Mouse (Mus musculus): ENCODE measurements at regions not wholly inside any gene's neighbourhood (a gene's known extent, or its start where the extent isn't known, plus 50 kb on each side); places are given as distances from the start of the nearest gene placed in this dataset.

GRCm38 (mm10) chr2:171805376-171805775 is 237.9 kb downstream of the Cbln4 start:
- DNase-seq (ENCODE audit: low read depth, low spot score), result no peak

DNA sequence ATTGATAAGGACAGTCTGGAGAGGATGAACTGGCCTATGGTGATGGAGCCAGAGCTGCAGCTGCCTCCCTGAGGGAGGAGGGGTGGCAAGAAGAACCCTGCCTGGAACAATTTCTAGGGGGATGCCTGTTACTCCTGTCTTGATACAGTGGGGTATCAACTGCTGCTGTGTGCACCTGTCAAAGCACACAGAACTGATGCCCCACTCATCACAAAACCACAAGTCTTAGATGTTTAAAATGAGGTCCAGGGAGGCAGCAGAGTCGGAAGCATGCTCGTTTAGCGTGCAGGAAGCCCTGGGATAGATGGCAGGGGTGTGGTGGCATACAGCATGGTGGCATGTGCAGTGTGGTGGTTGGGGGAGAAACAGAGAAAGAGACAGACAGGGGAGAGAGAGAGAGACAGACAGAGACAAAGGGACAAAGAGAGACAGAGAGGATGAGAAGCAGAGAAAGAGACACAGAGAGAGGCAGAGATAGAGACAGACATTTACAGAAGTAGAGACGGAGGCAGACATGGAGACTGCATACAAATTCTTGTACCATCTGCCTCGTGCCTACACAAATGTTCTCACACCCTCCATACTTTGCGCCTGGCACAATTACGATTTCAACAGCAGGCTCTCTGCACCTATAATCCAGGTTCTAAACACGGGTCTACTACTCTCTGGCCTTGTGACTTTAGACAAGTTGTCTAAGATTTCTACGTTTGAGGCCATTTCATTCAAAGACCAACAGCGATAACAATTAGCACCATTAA is 242.6 kb downstream of the Cbln4 start:
- DNase-seq (ENCODE audit: low read depth, low spot score), result no peak

DNA sequence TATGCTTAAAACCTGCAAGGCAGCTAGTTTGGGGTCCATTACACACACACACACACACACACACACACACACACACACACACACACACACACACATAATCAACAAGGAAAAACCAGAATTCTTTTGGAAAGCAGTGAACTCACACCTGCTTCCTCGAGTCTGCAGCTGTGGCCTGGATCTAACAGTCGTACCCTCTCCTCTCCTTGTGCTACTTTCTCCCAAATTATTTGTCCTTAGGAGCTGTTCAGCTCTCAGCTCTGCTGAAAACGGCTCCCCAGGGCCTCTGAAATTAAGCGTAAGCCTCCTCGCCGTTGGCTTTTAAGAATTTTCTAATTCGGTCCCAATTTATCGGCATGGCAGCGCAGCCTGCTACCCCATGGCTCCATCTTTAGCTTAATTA is 243.9 kb downstream of the Cbln4 start:
- no peak for DNase-seq (ENCODE audit: low read depth, low spot score)

DNA sequence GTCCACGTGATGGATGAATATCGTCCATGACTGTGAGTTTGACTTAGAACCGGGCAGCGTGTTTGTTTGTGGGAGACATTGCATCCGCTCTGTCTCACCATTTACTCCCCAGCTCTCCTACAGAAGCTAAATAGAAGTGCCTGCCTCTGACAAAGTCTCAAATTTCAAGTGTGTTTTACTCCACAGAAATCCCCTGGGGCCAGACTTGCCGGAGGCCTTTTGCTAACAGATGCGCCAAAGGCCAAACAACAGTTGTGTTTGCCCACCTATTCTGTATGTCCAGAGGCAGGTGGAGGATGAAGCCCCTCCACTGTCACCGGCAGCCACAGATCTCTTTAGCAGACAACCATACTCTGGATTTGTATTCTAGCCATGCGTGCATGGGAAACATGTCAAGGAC is 252.6 kb downstream of the Cbln4 start:
- DNase-seq (ENCODE audit: low read depth, low spot score), result no peak

- DNase-seq (ENCODE audit: low read depth, low spot score), result peak; percentile 1
Measured at GRCm38 (mm10) chr2:171766193-171766930, 276.9 kb downstream of the Cbln4 start.

- no peak for DNase-seq (ENCODE audit: low read depth, low spot score)
Measured at GRCm38 (mm10) chr2:171765071-171765470, 278.2 kb downstream of the Cbln4 start.

- DNase-seq (ENCODE audit: low read depth, low spot score), result no peak
Measured at GRCm38 (mm10) chr2:171753502-171753901, 289.8 kb downstream of the Cbln4 start.

DNA sequence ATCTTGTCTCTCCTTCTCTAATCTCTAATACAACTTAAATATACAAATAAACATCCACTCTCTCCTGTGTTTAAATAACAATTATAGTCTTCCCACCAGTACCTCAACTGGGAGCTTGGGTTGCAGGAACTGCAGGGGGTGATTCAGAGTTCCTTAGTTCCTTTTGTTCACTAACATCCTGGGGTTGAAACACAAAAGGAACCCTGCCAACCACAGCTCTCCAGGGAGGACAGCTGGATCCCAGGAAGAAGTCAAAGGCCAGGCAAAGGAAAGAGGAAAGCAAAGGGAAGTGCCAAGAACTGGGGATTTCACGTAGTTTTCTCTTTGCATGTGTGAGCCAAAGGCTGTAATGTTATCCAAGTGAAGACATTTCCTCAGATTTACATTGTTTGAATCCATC is 296.1 kb downstream of the Cbln4 start:
- peak; percentile 46 for DNase-seq (ENCODE audit: low read depth, low spot score)

GRCm38 (mm10) chr2:171743111-171743510 is 300.2 kb downstream of the Cbln4 start:
- DNase-seq (ENCODE audit: low read depth, low spot score), result no peak

GRCm38 (mm10) chr2:171742706-171743105 is 300.6 kb downstream of the Cbln4 start:
- DNase-seq (ENCODE audit: low read depth, low spot score), result no peak

DNA sequence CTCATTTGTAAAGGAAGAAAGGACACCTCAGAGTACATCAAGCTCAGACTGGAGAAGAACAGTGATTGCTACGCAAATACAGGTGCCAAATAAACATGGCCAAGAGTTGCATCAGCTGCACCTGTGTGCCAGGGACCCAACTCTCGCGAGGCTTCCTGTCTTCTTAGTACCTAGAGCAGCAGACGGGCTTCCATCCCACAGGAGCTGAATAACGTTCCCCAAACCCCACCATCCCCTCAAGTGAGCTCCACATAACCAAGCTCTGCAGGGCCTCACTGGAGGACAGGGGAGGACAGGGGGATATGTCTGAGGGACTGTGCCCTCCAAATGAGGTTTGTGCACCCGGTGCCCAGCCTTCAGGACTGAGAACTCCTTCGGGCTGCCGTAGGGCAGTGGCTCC is 305.5 kb downstream of the Cbln4 start:
- no peak for DNase-seq (ENCODE audit: low read depth, low spot score)

- DNase-seq (ENCODE audit: low read depth, low spot score), result no peak
Measured at GRCm38 (mm10) chr2:171735061-171735490, 308.2 kb downstream of the Cbln4 start.

DNA sequence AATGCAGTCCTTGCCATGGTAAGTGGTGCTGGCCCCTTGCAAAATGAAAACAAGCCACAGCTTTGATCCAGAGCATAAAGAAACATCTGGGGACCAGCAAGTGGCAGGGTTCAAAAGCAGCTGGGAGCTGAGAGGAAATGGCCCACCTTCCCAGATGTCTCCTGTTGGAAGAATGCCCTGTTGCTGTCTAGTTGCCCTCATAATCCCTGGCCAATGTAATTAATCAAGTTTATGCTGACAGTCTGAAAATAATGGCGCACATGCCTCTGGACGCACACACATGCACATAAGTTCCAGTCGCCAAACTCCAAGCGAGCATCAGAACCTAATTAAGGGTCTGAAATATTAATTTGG is 308.7 kb downstream of the Cbln4 start:
- DNase-seq (ENCODE audit: low read depth, low spot score), result no peak

GRCm38 (mm10) chr2:171733965-171734633 is 309.2 kb downstream of the Cbln4 start:
- DNase-seq (ENCODE audit: low read depth, low spot score), result no peak

DNA sequence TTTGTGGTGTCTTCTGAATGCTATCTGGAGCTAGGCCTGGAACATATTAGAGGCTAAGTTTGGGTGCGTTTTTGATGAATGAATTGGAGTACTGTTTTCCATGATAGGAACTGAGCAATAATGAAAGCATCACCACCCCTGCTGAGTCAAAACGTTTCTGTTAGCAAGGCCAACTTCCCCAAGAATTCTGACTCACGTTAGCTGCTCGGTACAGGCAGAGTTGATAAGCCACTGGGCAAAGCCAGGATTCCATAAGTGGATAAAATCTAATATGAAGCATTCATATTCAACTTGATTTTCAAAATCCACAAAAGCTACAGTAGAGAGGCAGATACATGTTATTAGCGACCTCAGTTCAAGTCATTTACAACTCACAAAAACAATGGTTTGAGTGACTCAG is 324.0 kb downstream of the Cbln4 start:
- no peak for DNase-seq (ENCODE audit: low read depth, low spot score)

GRCm38 (mm10) chr2:171718855-171719254 is 324.4 kb downstream of the Cbln4 start:
- no peak for DNase-seq (ENCODE audit: low read depth, low spot score)

DNA sequence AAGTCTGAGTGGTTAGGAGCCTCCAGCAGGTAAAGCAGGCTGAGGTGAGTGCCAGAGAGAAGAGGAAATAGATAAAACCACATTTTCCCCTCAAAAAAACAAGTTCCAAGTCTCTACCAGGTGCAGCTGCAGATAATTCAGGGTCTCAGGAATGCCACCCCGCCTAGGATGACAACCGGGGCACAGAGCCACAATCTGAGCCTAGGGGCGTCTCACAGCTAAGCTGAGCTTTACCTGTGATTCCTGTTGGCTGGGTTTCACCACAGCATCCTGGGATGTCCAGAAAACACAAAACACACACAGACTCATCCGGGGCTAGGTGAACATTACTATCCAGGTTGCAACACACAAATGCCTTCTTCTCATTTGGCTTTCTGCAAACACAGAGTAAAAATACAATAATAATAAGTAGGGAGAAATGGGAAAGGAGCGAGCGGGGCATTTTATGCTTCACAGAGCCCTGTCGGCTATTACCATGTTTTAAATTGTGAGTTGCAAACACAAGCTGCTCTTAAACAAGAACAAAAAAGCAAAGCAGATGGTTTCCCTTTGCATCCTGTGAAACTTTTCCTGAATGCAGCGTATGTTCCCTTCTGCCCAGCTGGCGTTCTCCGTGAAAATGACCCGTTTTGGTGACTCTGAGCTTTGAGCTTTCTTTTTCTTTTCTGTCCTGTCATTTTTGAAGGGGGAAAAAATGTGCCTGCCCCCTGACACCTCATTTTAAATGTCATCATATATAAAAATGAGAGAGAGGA is 330.3 kb downstream of the Cbln4 start:
- DNase-seq (ENCODE audit: low read depth, low spot score), result no peak

- DNase-seq (ENCODE audit: low read depth, low spot score), result no peak
Measured at GRCm38 (mm10) chr2:171693526-171693925, 349.7 kb downstream of the Cbln4 start.

- DNase-seq (ENCODE audit: low read depth, low spot score), result no peak
Measured at GRCm38 (mm10) chr2:171690781-171691180, 352.5 kb downstream of the Cbln4 start.

- DNase-seq (ENCODE audit: low read depth, low spot score), result no peak
Measured at GRCm38 (mm10) chr2:171689102-171689501, 354.2 kb downstream of the Cbln4 start.

- DNase-seq (ENCODE audit: low read depth, low spot score), result no peak
Measured at GRCm38 (mm10) chr2:171677998-171678397, 365.3 kb downstream of the Cbln4 start.

- no peak for DNase-seq (ENCODE audit: low read depth, low spot score)
Measured at GRCm38 (mm10) chr2:171677128-171677527, 366.1 kb downstream of the Cbln4 start.
